Mouse (Mus musculus): ENCODE measurements around the gene Mpdu1. TPM values are rescaled to one million over a fixed set of nuclear protein-coding genes. Genes with fewer than 3 reads are reported as not detected.
"Not testable (repeated sequence)": the region's sequence is repeated elsewhere in the genome, so short reads cannot be mapped to it uniquely, and the experiment has no call there.

Mpdu1 gene
- total RNA-seq, 2 experiments from 2014 or later, result 34.3 to 36.3 TPM

DNA sequence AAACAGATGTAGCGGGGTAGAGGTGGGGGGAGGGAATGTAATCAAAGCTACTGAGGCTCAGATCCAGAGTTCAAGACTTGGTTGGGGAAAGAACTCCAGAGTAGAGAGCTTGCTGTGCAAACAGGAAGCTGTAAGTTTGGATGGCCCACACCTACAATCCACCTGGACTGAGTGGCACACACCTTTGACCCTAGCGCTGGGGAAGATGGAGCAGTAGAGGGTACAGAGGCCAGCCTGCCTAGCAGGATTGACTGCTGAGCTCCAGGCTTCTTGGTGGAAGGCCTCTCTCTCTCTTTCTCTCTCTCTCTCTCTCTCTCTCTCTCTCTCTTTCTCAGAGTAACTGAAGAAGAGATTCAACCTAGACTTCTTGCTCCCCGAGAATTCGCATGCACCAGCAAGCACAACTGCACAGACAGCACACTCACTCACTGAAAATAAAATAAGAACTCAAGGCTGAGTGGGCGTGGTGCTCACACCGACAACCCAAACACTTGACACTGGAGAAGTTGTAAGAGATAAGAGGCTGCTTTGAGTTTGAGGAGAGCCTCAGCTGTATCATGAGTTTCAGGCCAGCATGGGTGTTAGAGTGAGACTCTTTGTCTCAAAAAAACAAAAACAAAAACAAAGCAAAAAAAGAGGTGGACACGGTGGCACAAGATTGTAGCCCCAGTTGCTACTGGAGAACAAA, 41.9 kb downstream of the Mpdu1 start:
- DNase-seq, result no peak

DNA sequence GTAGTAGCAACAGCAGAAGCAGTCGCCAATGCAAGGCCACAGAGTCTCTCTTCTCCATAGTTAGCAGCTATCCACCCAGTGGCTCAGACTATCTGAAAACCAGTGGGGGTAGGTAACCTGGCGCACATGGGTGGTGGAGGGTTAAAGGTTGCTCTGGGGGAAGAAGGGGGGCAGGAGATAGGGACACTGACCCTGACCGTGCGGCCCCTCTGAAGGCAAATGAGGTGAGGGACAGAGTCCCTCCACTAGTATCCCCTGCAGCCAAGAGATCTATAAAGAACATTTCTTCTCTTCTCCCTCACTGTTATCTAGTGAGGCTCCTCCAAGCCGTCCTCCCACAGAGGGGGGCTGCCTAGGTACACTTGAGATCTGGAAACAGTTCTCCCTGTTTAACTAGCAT, 44.6 kb downstream of the Mpdu1 start, which contains the start of gene Shbg:
Gene Shbg, minus strand, starts transcription at position 101 of the 400 bp plus-strand sequence.
- no peak for DNase-seq

DNA sequence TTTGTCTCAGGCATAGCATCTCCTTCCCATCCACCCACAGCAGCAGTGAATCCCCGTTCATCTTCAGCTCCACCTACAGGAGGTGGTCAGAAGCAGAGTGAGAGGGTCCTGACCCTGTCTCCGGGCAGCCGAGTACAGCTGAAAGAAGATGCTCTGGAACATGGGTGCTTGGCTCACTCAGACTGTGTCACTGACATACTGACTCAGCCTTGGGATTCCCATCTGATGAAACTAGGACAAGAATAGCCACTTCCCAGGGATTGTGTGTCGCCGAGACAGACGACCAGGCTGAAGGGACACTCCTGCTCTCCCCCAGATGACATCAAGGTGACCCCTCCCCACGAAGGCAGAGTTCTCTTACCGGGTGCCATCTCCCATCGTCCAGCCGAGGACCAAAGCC, 45.7 kb downstream of the Mpdu1 start:
- no peak for DNase-seq

DNA sequence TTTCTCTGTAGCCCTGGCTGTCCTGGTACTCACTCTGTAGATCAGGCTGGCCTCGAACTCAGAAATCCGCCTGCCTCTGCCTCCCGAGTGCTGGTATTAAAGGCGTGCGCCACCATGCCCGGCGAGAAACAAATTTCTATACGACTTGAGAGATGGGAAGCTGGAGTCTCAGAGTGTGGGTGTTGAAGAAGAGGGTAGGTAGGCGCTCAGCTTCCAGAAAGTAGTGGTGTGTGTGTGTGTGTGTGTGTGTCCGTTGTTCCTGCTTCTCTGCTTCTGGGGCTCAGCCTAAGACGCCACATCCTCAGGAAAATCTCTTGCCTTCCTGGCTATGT, 48.2 kb downstream of the Mpdu1 start:
- not testable (repeated sequence) for DNase-seq

DNA sequence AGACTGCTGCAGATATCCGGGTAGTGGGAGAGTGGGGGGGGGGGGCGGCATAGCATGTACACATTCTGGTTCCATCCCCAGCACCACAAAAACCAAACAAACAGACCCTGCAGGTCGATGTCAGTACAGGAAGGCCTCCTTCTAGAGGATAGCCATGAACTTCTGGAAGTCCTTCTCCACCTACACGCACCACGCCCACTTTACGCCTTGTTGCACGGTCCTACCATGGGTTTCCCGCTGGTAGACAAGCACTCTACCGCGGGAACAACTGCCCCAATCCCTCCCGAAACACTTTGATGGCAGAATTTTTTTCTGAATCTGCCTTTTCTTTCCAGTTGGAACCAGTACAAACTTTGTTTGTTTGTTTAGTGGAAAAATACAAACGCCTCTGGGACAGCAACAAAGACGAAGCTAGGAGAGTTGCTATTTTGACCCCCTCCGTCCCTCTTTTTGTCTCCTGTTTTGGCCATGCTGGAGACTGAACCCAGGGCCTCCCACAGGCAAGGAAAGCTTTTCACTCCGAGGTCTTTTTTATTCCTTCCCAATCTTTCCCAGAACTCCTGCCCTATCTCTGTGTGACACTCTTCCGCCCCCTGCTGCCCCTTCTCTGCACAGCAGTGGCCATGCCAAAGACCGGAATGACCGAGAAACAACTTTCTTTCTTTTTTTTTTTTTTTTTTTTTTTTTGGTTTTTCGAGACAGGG, 48.7 kb downstream of the Mpdu1 start:
- DNase-seq, result peak; percentile 94

DNA sequence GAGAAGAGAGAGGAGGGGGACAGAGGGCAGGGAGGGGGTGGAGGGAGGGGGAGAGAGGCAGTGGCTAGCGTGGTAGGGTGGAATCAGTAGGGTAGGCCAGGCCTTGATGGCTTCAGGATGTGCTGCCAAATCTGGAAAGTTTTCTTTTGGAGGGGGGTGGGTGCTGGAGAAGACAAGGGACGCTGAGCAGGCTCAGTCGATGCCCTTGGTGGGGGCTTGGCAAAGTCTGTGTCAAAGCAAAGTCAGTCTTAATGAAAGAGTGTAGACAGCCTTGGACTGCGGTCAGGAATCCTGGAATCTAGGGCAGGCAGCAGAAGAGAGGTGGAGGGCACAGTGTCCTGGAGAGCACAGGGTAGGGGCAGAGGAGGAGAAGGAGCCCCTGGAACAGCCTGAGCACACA, 51.5 kb downstream of the Mpdu1 start:
- no peak for DNase-seq

DNA sequence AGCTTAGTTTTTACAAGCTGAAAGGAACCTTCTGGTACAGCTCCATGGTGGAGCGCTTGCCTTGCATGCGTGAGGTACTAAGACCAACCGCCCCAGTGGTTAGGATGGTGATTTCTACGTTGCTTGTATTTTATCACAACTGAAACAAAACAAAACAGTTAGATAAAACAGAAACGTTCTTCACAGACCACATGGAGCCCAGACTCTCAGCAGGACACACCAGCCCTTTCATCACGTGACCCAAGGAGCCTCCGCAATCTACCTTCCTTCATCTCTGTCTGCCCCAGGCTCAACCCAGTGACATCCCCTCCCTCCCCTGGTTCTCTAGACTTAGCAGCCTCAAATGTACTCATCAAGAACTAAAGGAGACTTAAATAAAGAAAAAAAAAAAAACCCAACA, 53.0 kb downstream of the Mpdu1 start:
- DNase-seq, result no peak

DNA sequence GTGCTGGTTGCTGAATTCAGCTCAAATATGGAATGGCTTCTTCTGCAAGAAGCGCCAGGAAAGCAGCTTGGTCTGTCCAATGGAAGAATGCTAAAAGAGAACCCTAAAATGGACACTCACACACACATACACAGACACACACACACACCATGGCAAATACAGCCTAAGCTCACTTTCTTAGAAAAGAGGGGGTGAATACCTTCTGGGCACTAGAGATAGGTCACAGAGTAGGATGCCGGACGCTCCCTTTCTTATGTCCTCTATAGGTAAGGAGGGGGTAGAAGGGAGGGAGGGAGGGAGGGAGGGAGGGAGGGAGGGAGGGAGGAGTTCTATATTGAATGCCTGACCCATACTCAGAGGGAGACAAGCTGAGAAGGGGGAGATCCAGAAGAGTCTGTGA, 53.9 kb downstream of the Mpdu1 start:
- DNase-seq, result no peak

DNA sequence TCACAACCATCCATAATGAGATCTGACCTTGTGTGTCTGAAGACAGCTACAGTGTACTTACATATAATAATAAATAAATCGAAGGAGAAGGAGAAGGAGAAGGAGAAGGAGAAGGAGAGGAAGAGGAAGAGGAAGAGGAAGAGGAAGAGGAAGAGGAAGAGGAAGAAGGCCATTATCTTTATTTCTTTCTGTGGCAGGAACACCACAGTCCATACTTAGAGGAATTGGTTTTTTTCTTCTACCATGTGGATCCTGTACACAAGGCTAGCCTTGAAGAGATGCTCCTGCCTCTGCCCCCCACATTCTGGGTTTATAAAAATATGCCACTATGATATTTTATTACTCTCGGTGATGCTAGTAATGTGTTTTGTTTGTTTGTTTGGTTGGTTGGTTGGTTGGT, 55.6 kb downstream of the Mpdu1 start:
- no peak for DNase-seq

Small RNA genes lying within 50 kb of the gene (microRNA-seq; reads per million reads assigned to microRNA genes)
- gene Mir1934 (4.1 to 8.0 reads per million in 2 experiments), gene Mir467f (0 reads per million in 2 experiments)

Other genes with a start within 250 kb of the Mpdu1 start
- 10 to 100 TPM; 48.3 to 49.7 TPM for gene Kdm6b, start 249.0 kb downstream of the Mpdu1 start, total RNA-seq (2021)
- under 1 TPM; 0.20 to 0.50 TPM for gene Dnah2, start 113.5 kb downstream of the Mpdu1 start, total RNA-seq (2021)
- 100 to 1,000 TPM in 1 of 2 experiments, 10 to 100 TPM in 1; 98.5 to 117 TPM for gene Efnb3, start 102.4 kb downstream of the Mpdu1 start, total RNA-seq (2021)
- gene Wrap53, start 82.4 kb downstream of the Mpdu1 start, total RNA-seq (2021), result 1 to 10 TPM; 5.8 to 7.0 TPM
- gene Trp53, start 82.3 kb downstream of the Mpdu1 start, total RNA-seq (2021), result 10 to 100 TPM; 41.6 to 46.1 TPM
- gene Atp1b2, start 56.7 kb downstream of the Mpdu1 start, total RNA-seq (2021), result 10 to 100 TPM; 27.0 to 29.1 TPM
- gene Shbg, start 44.7 kb downstream of the Mpdu1 start, total RNA-seq (2021), result not detected
- 1 to 10 TPM; 5.3 to 6.7 TPM for gene Sat2, start 40.6 kb downstream of the Mpdu1 start, total RNA-seq (2021)
- 10 to 100 TPM; 81.4 to 83.6 TPM for gene Fxr2, start 29.7 kb downstream of the Mpdu1 start, total RNA-seq (2021)
- not detected for gene Sox15, start 7.3 kb downstream of the Mpdu1 start, total RNA-seq (2021)
- gene Cd68, start 3.5 kb upstream of the Mpdu1 start, total RNA-seq (2021), result 1 to 10 TPM; 4.0 to 6.0 TPM
- gene Eif4a1, start 9.8 kb upstream of the Mpdu1 start, total RNA-seq (2021), result 100 to 1,000 TPM; 535 to 537 TPM
- 10 to 100 TPM; 58.0 to 61.3 TPM for gene Senp3, start 19.4 kb upstream of the Mpdu1 start, total RNA-seq (2021)
- 1 to 10 TPM; 2.3 to 2.6 TPM for gene Tnfsf13, start 23.1 kb upstream of the Mpdu1 start, total RNA-seq (2021)
- 10 to 100 TPM; 13.7 to 16.4 TPM for gene Tnfsf12, start 33.2 kb upstream of the Mpdu1 start, total RNA-seq (2021)
- gene Tnfsfm13, start 33.5 kb upstream of the Mpdu1 start, total RNA-seq (2021), result 1 to 10 TPM; 1.9 to 3.0 TPM
- gene Polr2a, start 96.0 kb upstream of the Mpdu1 start, total RNA-seq (2021), result 10 to 100 TPM; 53.7 TPM
- gene Slc35g3, start 99.3 kb upstream of the Mpdu1 start, total RNA-seq (2021), result not detected
- gene Zbtb4, start 103.3 kb upstream of the Mpdu1 start, total RNA-seq (2021), result 10 to 100 TPM; 34.1 to 36.8 TPM
- 1 to 10 TPM; 3.1 to 5.1 TPM for gene Chrnb1, start 133.3 kb upstream of the Mpdu1 start, total RNA-seq (2021)
- 1 to 10 TPM; 3.1 to 3.7 TPM for gene Fgf11, start 139.2 kb upstream of the Mpdu1 start, total RNA-seq (2021)
- gene Tmem102, start 143.0 kb upstream of the Mpdu1 start, total RNA-seq (2021), result under 1 TPM; 0.60 to 0.92 TPM
- gene Gm39566, start 152.7 kb upstream of the Mpdu1 start, total RNA-seq (2021), result not detected
- gene Spem2, start 155.8 kb upstream of the Mpdu1 start, total RNA-seq (2021), result not detected
- gene Spem1, start 159.5 kb upstream of the Mpdu1 start, total RNA-seq (2021), result not detected
- 10 to 100 TPM; 11.0 to 11.6 TPM for gene Nlgn2, start 175.1 kb upstream of the Mpdu1 start, total RNA-seq (2021)
- gene Tmem256, start 175.9 kb upstream of the Mpdu1 start, total RNA-seq (2021), result 100 to 1,000 TPM; 143 to 166 TPM
- gene Plscr3, start 183.7 kb upstream of the Mpdu1 start, total RNA-seq (2021), result 10 to 100 TPM; 59.7 to 59.9 TPM
- not detected for gene Tnk1, start 196.1 kb upstream of the Mpdu1 start, total RNA-seq (2021)
- gene Tmem95, start 215.4 kb upstream of the Mpdu1 start, total RNA-seq (2021), result not detected
- 1 to 10 TPM; 3.3 TPM for gene Kctd11, start 218.8 kb upstream of the Mpdu1 start, total RNA-seq (2021)
- 1 to 10 TPM; 2.8 to 3.2 TPM for gene Acap1, start 232.9 kb upstream of the Mpdu1 start, total RNA-seq (2021)
- gene 2810408A11Rik, start 238.3 kb upstream of the Mpdu1 start, total RNA-seq (2021), result 1 to 10 TPM; 5.2 to 6.2 TPM
- 10 to 100 TPM; 45.8 to 48.5 TPM for gene Neurl4, start 238.4 kb upstream of the Mpdu1 start, total RNA-seq (2021)